In genomic region chr12:112809641-112810040, GRCm38 (mm10) we compare ENCODE assay signal across 8 mouse cellular contexts. TPM values are rescaled to one million over a fixed set of nuclear protein-coding genes. Genes with fewer than 3 reads are reported as not detected.
A peak's percentile ranks its signal among the peaks of the same experiment; 100 is the strongest.
DNase-seq lines count a peak whose midpoint lies in the region; ATAC-seq and TF ChIP-seq lines count a peak whose summit lies in the region.

No protein-coding gene starts in this region.

- peak overlapping the region; percentile 64 for H3K4me3 ChIP-seq in lung, embryonic 14.5 days (ENCODE audit: low read depth, low read length)
- peak overlapping the region; percentile 62 for H3K4me3 ChIP-seq in forebrain, embryonic 11.5 days (ENCODE audit: low read depth, low read length)
- H3K4me3 ChIP-seq in neural tube, embryonic 14.5 days (ENCODE audit: low read depth, low read length) = peak overlapping the region; percentile 68

- H3K27ac ChIP-seq in lung, embryonic 14.5 days (ENCODE audit: low read depth) = no peak overlapping the region
- H3K27ac ChIP-seq in forebrain, embryonic 11.5 days (ENCODE audit: low read depth, low read length) = no peak overlapping the region
- no peak overlapping the region for H3K27ac ChIP-seq in neural tube, embryonic 14.5 days (ENCODE audit: low read depth, low read length)

- whole genome bisulfite sequencing in lung, embryonic 14.5 days = 19% methylated on average over 8 of the region's 8 CpGs
- 28% methylated on average over 8 of the region's 8 CpGs for WGBS in forebrain, embryonic 11.5 days
- WGBS in neural tube, embryonic 14.5 days = 19% methylated on average over 8 of the region's 8 CpGs

- H3K4me1 ChIP-seq in lung, embryonic 14.5 days (ENCODE audit: insufficient read depth) = 0 out of 2 replicates have a peak, but pooled peaks cover 3% of the 10 kb centered on the region
- peaks cover 10% of the 10 kb centered on the region for H3K4me1 ChIP-seq in forebrain, embryonic 11.5 days (replicated peaks; ENCODE audit: control insufficient read depth, insufficient read depth, low read length)
- peaks cover 13% of the 10 kb centered on the region for H3K4me1 ChIP-seq in neural tube, embryonic 14.5 days (ENCODE audit: control insufficient read depth, insufficient read depth, low read length)

- ATAC-seq in lung, embryonic 14.5 days (ENCODE audit: insufficient read depth) = no peak
- ATAC-seq in forebrain, embryonic 11.5 days (replicated peaks; ENCODE audit: low FRiP score) = no peak
- no peak for ATAC-seq in neural tube, embryonic 14.5 days (ENCODE audit: low read depth)

- DNase-seq in lung, embryonic 14.5 days = no peak
- no peak for DNase-seq in lung, postnatal 14 days
- DNase-seq in forebrain, embryonic 11.5 days (ENCODE audit: low spot score) = no peak
- DNase-seq in kidney, postnatal 14 days = peak; percentile 52
- DNase-seq in layer of hippocampus, adult 11-12 months (ENCODE audit: low spot score) = no peak
- DNase-seq in gastrocnemius, postnatal 25 days = no peak
- no peak for DNase-seq in adrenal gland, adult 8-10 months

- H3K27me3 ChIP-seq in lung, embryonic 14.5 days (ENCODE audit: insufficient read depth, low read length) = no peaks in the 10 kb centered on the region
- H3K27me3 ChIP-seq in forebrain, embryonic 11.5 days (ENCODE audit: control insufficient read depth, insufficient read depth, low read length) = no peaks in the 10 kb centered on the region
- H3K27me3 ChIP-seq in neural tube, embryonic 14.5 days (ENCODE audit: control insufficient read depth, insufficient read depth, low read length) = no peaks in the 10 kb centered on the region

- no peak for TF ChIP-seq CTCF in lung, embryonic 14.5 days (IDR thresholded peaks at IDR 0.05; ENCODE audit: low read depth)

- peak overlapping the region; percentile 99 for H3K4me2 ChIP-seq in lung, embryonic 14.5 days
- peak overlapping the region; percentile 96 for H3K4me2 ChIP-seq in forebrain, embryonic 11.5 days (ENCODE audit: low read depth, low read length, severe bottlenecking)
- H3K4me2 ChIP-seq in neural tube, embryonic 14.5 days (ENCODE audit: low read depth, low read length) = peak overlapping the region; percentile 98

- 0 out of 2 replicates have a peak, but pooled peaks cover 4% of the 10 kb centered on the region for H3K36me3 ChIP-seq in lung, embryonic 14.5 days (ENCODE audit: insufficient read depth)
- no peaks in the 10 kb centered on the region for H3K36me3 ChIP-seq in forebrain, embryonic 11.5 days (ENCODE audit: control insufficient read depth, insufficient read depth, low read length)
- peaks cover 10% of the 10 kb centered on the region; the same call in 1 of the 2 replicates for H3K36me3 ChIP-seq in neural tube, embryonic 14.5 days (ENCODE audit: control insufficient read depth, insufficient read depth, low read length)

- peak overlapping the region; percentile 57 for H3K9ac ChIP-seq in lung, embryonic 14.5 days
- H3K9ac ChIP-seq in forebrain, embryonic 11.5 days (ENCODE audit: low read length) = peak overlapping the region; percentile 59
- peak overlapping the region; percentile 64 for H3K9ac ChIP-seq in neural tube, embryonic 14.5 days (replicated peaks; ENCODE audit: low read depth, low read length)

- H3K9me3 ChIP-seq in lung, embryonic 14.5 days (ENCODE audit: low read depth, low read length) = no peaks in the 10 kb centered on the region
- no peaks in the 10 kb centered on the region for H3K9me3 ChIP-seq in forebrain, embryonic 11.5 days (ENCODE audit: control insufficient read depth, low read length)
- no peaks in the 10 kb centered on the region for H3K9me3 ChIP-seq in neural tube, embryonic 14.5 days (ENCODE audit: control insufficient read depth, low read length)

RNA-seq across cellular contexts. Expression of gene Clba1, which starts 0.9 kb away (rescaled TPM):
- polyA plus RNA-seq in lung, embryonic 14.5 days (2014; fragmentation: Nextera tagmentation; extraction: Ambion mirVana) = 4.3 and 5.1 TPM in 2 replicates
- 12.5 and 15.3 TPM in 2 replicates for polyA plus RNA-seq in forebrain, embryonic 11.5 days (2014; fragmentation: Nextera tagmentation; extraction: Ambion mirVana)
- 17.5 and 17.8 TPM in 2 replicates for polyA plus RNA-seq in neural tube, embryonic 14.5 days (2014; fragmentation: Nextera tagmentation; extraction: Ambion mirVana)
- total RNA-seq in gastrocnemius, postnatal 25 days (2021) = under 1 TPM; 0.46 to 0.96 TPM
- total RNA-seq in adrenal gland, adult 8-10 months (2022) = 10 to 100 TPM; 10.6 to 16.1 (median 14.0) TPM

RNA-seq across cellular contexts. Expression of gene Ahnak2, which starts 7.2 kb away (rescaled TPM):
- 0.61 and 0.64 TPM in 2 replicates for polyA plus RNA-seq in lung, embryonic 14.5 days (2014; fragmentation: Nextera tagmentation; extraction: Ambion mirVana)
- polyA plus RNA-seq in forebrain, embryonic 11.5 days (2014; fragmentation: Nextera tagmentation; extraction: Ambion mirVana) = 0.08 and 0.16 TPM in 2 replicates
- 3.1 and 4.9 TPM in 2 replicates for polyA plus RNA-seq in neural tube, embryonic 14.5 days (2014; fragmentation: Nextera tagmentation; extraction: Ambion mirVana)
- total RNA-seq in gastrocnemius, postnatal 25 days (2021) = 10 to 100 TPM in 1 of 2 experiments, 1 to 10 TPM in 1; 4.9 to 11.8 TPM
- 10 to 100 TPM in 3 of 4 experiments, 1 to 10 TPM in 1; 7.6 to 17.7 (median 14.5) TPM for total RNA-seq in adrenal gland, adult 8-10 months (2022)

RNA-seq across cellular contexts. Expression of gene Cdca4, which starts 19.6 kb away (rescaled TPM):
- polyA plus RNA-seq in lung, embryonic 14.5 days (2014; fragmentation: Nextera tagmentation; extraction: Ambion mirVana) = 140 and 153 TPM in 2 replicates
- 170 and 180 TPM in 2 replicates for polyA plus RNA-seq in forebrain, embryonic 11.5 days (2014; fragmentation: Nextera tagmentation; extraction: Ambion mirVana)
- 33.6 and 37.5 TPM in 2 replicates for polyA plus RNA-seq in neural tube, embryonic 14.5 days (2014; fragmentation: Nextera tagmentation; extraction: Ambion mirVana)
- 1 to 10 TPM; 3.4 to 3.5 TPM for total RNA-seq in gastrocnemius, postnatal 25 days (2021)
- total RNA-seq in adrenal gland, adult 8-10 months (2022) = 10 to 100 TPM; 11.7 to 14.7 (median 13.6) TPM

RNA-seq across cellular contexts. Expression of gene Pld4, which starts 49.2 kb away (rescaled TPM):
- polyA plus RNA-seq in lung, embryonic 14.5 days (2014; fragmentation: Nextera tagmentation; extraction: Ambion mirVana) = 9.3 and 10.9 TPM in 2 replicates
- 3.7 and 4.1 TPM in 2 replicates for polyA plus RNA-seq in forebrain, embryonic 11.5 days (2014; fragmentation: Nextera tagmentation; extraction: Ambion mirVana)
- polyA plus RNA-seq in neural tube, embryonic 14.5 days (2014; fragmentation: Nextera tagmentation; extraction: Ambion mirVana) = 4.5 and 6.9 TPM in 2 replicates
- 1 to 10 TPM; 3.5 to 3.9 TPM for total RNA-seq in gastrocnemius, postnatal 25 days (2021)
- 10 to 100 TPM in 3 of 4 experiments, 1 to 10 TPM in 1; 9.1 to 21.7 (median 15.5) TPM for total RNA-seq in adrenal gland, adult 8-10 months (2022)

RNA-seq across cellular contexts. Expression of gene Gpr132, which starts 58.4 kb away (rescaled TPM):
- polyA plus RNA-seq in lung, embryonic 14.5 days (2014; fragmentation: Nextera tagmentation; extraction: Ambion mirVana) = 0.12 TPM in 1 of 2 replicates, not detected in the other
- not detected in 2 replicates for polyA plus RNA-seq in forebrain, embryonic 11.5 days (2014; fragmentation: Nextera tagmentation; extraction: Ambion mirVana)
- polyA plus RNA-seq in neural tube, embryonic 14.5 days (2014; fragmentation: Nextera tagmentation; extraction: Ambion mirVana) = 0.10 TPM in 1 of 2 replicates, not detected in the other
- total RNA-seq in gastrocnemius, postnatal 25 days (2021) = under 1 TPM in 1 of 2 experiments, not detected in 1; 0.11 TPM
- under 1 TPM; 0.42 to 0.80 (median 0.56) TPM for total RNA-seq in adrenal gland, adult 8-10 months (2022)
